Mouse (Mus musculus) kidney, adult 2 months (tissue): ENCODE measurements at regions not wholly inside any gene's neighbourhood (a gene's known extent, or its start where the extent isn't known, plus 50 kb on each side); places are given as distances from the start of the nearest gene placed in this dataset.
A peak's percentile ranks its signal among the peaks of the same experiment; 100 is the strongest.

Experiments
- DNase-seq: peaks from one replicate; pipeline ENCODE4 v3.0.0; 2021
- H3K27ac ChIP-seq: fragments of 200-500 bp; 2 replicates; pipeline ENCODE4 v1.5.1; 2012; ENCODE audit warnings: low read depth, low read length, control low read depth, inconsistent platforms; ENCODE audit not compliant: insufficient read depth
- H3K27me3 ChIP-seq: fragments of 200-500 bp; replicated peaks from 2 replicates; pipeline ENCODE4 v1.6.1; 2012; ENCODE audit warnings: mild to moderate bottlenecking, moderate library complexity, low read length, inconsistent platforms; ENCODE audit not compliant: control insufficient read depth, insufficient read depth
- H3K36me3 ChIP-seq: fragments of 200-500 bp; 2 replicates; pipeline ENCODE4 v1.6.1; 2012; ENCODE audit warnings: mild to moderate bottlenecking, moderate library complexity, low read length, inconsistent platforms; ENCODE audit not compliant: control insufficient read depth, insufficient read depth
- H3K4me1 ChIP-seq: fragments of 200-500 bp; 2 replicates; pipeline ENCODE4 v1.6.1; 2011; ENCODE audit warnings: low read length; ENCODE audit not compliant: control insufficient read depth, insufficient read depth
- H3K4me3 ChIP-seq: fragments of 200-500 bp; 2 replicates; pipeline ENCODE4 v1.5.1; 2011; ENCODE audit warnings: mild to moderate bottlenecking, low read depth, low read length, control low read depth; ENCODE audit not compliant: insufficient read depth
- CTCF ChIP-seq: fragments of 200-500 bp; conservative IDR thresholded peaks from 2 replicates; pipeline ENCODE4 v1.5.1; 2011; ENCODE audit warnings: low read depth, mild to moderate bottlenecking, control low read depth, low read length, moderate library complexity, mixed read lengths; ENCODE audit not compliant: insufficient read depth, insufficient read length
- POLR2A ChIP-seq: fragments of 200-500 bp; IDR thresholded peaks from one replicate; pipeline ENCODE4 v1.6.1; 2011; ENCODE audit warnings: low read depth, low read length, control low read depth
- WGBS: fragments of 180-500 bp; shearing (Covaris S2); methylation state at CpG from one replicate; pipeline ENCODE4 v1.1.7; 2018; 5-methylcytosine and 5-hydroxymethylcytosine counted together

DNA sequence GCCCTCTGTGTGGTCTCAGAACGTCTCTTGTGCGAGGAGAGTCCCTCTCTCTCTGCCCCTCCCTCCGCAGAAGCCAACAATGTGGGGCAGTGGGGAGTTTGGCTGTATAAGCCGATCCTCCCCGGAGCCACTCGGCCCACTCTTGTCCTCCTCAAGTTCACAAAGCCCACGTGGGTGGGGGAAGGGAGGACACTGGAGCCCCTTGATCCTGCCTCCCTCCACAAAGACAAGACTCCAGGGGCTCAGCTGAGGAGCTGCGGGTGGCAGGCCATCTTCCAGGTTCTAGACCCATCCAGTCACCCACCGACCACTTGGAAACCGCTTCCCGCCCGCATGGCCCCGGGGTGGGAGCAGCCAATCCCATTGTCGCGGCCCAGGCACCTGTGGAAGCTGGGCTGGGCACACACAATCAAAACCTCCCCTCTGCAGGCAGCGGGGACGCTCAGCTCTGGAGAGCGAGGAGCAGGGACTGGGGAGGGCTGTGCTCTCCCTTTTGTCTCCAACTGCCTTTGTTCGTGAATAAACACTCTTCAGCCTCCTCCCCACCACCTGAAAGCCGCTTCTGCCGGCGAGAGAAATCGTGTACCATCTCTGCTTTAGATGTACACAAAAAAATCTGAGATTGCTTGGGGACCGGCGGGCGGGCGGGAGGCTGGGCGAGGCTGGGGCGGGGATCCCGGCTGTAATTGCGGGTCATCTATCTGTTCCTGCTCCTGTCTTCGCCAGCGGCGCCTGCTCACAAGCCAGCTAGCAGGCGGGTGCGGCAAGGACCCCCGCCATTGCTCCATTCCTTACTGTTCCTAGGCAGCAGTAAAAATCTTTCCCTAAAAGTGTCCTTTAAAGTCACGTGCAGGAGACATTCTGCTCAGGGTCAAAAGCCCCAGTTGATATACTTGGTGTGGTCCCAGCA lies 74.7 kb upstream of the Unc5a start:
- Histone ChIP-seq H3K27ac (no peak overlapping the region), H3K36me3 (no peaks in the 10 kb centered on the region), H3K4me3 (no peak overlapping the region), H3K27me3 (no peaks in the 10 kb centered on the region), H3K4me1 (no peaks in the 10 kb centered on the region)
- no peak for DNase-seq
- 2% methylated on average over 38 of the region's 38 CpGs for WGBS
- TF ChIP-seq POLR2A (no peak), CTCF (no peak)

GRCm38 (mm10) chr13:54876556-54876955 lies 72.7 kb upstream of the Unc5a start:
- no peak overlapping the region for H3K27ac ChIP-seq
- peak; percentile 9 for DNase-seq
- H3K36me3 ChIP-seq, result no peaks in the 10 kb centered on the region
- 32% methylated on average over 8 of the region's 8 CpGs for WGBS
- H3K27me3 ChIP-seq, result no peaks in the 10 kb centered on the region
- no peaks in the 10 kb centered on the region for H3K4me1 ChIP-seq
- no peak overlapping the region for H3K4me3 ChIP-seq
- no peak for TF ChIP-seq CTCF

DNA sequence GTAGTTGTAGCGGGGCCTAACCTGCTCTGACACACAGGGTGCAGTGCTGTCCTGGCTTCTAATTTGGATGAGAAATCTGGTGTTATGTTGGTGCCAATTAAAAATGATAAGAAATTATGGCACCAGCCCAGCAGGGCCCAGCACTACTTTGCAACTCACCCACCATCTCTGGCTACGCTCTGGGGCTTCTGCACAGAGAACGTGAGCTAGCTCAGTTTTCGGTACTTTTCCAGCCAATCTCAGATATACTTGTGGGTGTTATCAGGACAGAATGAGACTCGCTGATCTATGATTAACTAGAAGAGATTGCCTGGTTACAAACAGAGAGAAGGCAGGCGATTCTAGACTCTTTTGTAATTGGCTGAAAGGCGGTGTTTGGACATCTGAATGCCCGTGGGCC lies 71.6 kb upstream of the Unc5a start:
- Histone ChIP-seq H3K4me3 (no peak overlapping the region), H3K27me3 (no peaks in the 10 kb centered on the region), H3K4me1 (no peaks in the 10 kb centered on the region), H3K27ac (no peak overlapping the region), H3K36me3 (no peaks in the 10 kb centered on the region)
- TF ChIP-seq CTCF (no peak), POLR2A (no peak)
- WGBS, result 83% methylated on average over 8 of the region's 8 CpGs
- DNase-seq, result no peak

DNA sequence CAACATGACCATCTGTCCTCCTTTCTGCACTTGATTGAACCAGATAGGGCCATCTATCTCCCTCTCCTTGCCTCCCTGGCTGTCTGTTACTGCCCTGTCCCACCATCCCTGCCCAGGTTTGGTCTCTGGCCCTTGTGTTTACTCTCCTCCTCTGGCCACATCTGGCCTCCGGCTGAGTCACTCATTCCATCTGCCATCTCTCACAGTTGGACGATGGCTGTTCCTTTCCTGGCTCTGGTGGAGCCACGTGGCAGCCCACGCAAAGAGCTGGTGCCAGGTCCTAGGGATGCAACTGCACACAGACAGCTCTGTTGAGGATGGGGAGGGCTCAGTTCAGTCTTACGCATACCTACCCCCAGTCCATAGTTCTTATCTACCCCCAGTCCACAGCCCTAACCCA lies 69.9 kb upstream of the Unc5a start:
- H3K36me3 ChIP-seq, result no peaks in the 10 kb centered on the region
- no peaks in the 10 kb centered on the region for H3K4me1 ChIP-seq
- no peak for DNase-seq
- no peak overlapping the region for H3K27ac ChIP-seq
- TF ChIP-seq POLR2A (no peak), CTCF (no peak)
- WGBS, result 72% methylated on average over 5 of the region's 5 CpGs
- no peaks in the 10 kb centered on the region for H3K27me3 ChIP-seq
- no peak overlapping the region for H3K4me3 ChIP-seq

- Histone ChIP-seq H3K27me3 (no peaks in the 10 kb centered on the region), H3K36me3 (no peaks in the 10 kb centered on the region), H3K4me3 (no peak overlapping the region), H3K27ac (no peak overlapping the region), H3K4me1 (no peaks in the 10 kb centered on the region)
- no peak for DNase-seq
- WGBS, result 51% methylated on average over 2 of the region's 2 CpGs
- TF ChIP-seq POLR2A (no peak), CTCF (no peak)
These were observed 69.0 kb upstream of the Unc5a start for GRCm38 (mm10) chr13:54880204-54880603.

- H3K27me3 ChIP-seq, result no peaks in the 10 kb centered on the region
- H3K27ac ChIP-seq, result no peak overlapping the region
- TF ChIP-seq POLR2A (no peak), CTCF (no peak)
- H3K4me3 ChIP-seq, result no peak overlapping the region
- WGBS, result 62% methylated on average over 9 of the region's 9 CpGs
- no peaks in the 10 kb centered on the region for H3K36me3 ChIP-seq
- no peaks in the 10 kb centered on the region for H3K4me1 ChIP-seq
- no peak for DNase-seq
These were observed 66.4 kb upstream of the Unc5a start for GRCm38 (mm10) chr13:54882781-54883180.

DNA sequence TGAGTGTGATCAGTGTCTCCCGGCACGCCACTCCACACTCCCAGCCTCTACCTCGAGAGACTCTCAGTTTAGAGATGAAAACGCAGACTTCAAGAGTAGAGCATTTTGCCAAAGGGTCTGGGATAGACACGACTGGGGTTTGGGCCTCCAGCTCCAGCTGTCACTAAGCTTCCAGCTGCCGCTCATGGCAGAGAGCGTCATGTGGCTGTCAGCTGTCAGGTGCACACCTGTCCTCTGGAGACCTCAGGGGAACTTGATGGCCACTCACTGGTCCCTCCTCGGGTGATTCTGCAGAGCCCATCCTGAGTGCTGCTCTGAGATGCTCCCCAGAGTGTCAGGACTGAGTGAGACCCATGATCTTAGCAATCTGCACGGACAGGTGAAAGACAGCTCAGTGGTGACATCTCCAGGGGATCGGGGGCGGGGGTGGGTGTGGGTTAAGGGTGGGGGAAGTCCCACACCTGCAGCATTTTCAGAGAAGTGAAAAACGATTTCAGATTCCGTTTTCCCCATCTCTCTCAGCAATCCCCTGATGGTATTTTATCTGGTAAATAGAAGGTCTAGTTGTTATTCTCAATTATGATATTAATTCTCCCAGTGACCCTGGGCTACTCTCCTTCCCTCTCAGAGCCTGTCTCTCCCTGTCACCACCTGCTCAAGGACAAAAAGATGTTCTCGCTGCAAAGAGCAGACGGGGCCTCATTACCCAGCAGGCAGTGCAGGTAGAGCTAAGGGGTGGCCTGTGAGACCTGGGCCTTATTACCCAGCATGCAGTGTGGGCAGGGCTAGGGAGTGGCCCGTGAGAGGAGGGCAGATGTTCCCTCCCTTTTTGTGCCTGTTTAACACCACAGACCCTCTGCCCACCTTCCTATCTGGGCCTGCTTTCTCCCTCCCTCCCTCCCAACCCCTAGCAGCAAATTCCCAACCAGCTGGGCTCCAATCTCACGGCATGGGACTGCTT lies 65.2 kb upstream of the Unc5a start:
- no peak overlapping the region for H3K27ac ChIP-seq
- 50% methylated on average over 17 of the region's 17 CpGs for WGBS
- no peaks in the 10 kb centered on the region for H3K4me1 ChIP-seq
- no peaks in the 10 kb centered on the region for H3K27me3 ChIP-seq
- DNase-seq, result no peak
- TF ChIP-seq CTCF, result no peak
- no peak for TF ChIP-seq POLR2A
- H3K4me3 ChIP-seq, result no peak overlapping the region
- H3K36me3 ChIP-seq, result no peaks in the 10 kb centered on the region
